Mouse (Mus musculus) brain, embryonic 18.5 days (tissue): ENCODE results near the gene Ppef2.

Source experiments
- DNase-seq: peaks from one replicate; pipeline ENCODE4 v3.0.0-alpha.2; 2012; ENCODE audit warnings: low read depth, low spot score

The Ppef2 gene

GRCm38 (mm10) chr5:92239333-92240232 lies 16.5 kb downstream of the Ppef2 start:
- DNase-seq, result no peak

- no peak for DNase-seq
Measured at GRCm38 (mm10) chr5:92234939-92235557, 21.0 kb downstream of the Ppef2 start.

- no peak for DNase-seq
Measured at GRCm38 (mm10) chr5:92233366-92233765, 22.7 kb downstream of the Ppef2 start.

GRCm38 (mm10) chr5:92231836-92232235 lies 24.2 kb downstream of the Ppef2 start:
- DNase-seq, result no peak

- no peak for DNase-seq
Measured at GRCm38 (mm10) chr5:92230306-92230705, 25.8 kb downstream of the Ppef2 start.

GRCm38 (mm10) chr5:92229514-92229913 lies 26.6 kb downstream of the Ppef2 start:
- DNase-seq, result no peak

GRCm38 (mm10) chr5:92228776-92229175 lies 27.3 kb downstream of the Ppef2 start:
- DNase-seq, result no peak

- DNase-seq, result no peak
Measured at GRCm38 (mm10) chr5:92227782-92228181, 28.3 kb downstream of the Ppef2 start.

- DNase-seq, result no peak
Measured at GRCm38 (mm10) chr5:92220287-92220902, 35.7 kb downstream of the Ppef2 start.

- no peak for DNase-seq
Measured at GRCm38 (mm10) chr5:92219826-92220225, 36.3 kb downstream of the Ppef2 start.

GRCm38 (mm10) chr5:92218915-92219793 lies 36.9 kb downstream of the Ppef2 start:
- DNase-seq, result no peak

GRCm38 (mm10) chr5:92215308-92215707 lies 40.8 kb downstream of the Ppef2 start, which contains the start of gene U90926:
Gene U90926, minus strand, starts transcription at chr5:92215408.
- DNase-seq, result no peak

GRCm38 (mm10) chr5:92212231-92212630 lies 43.8 kb downstream of the Ppef2 start:
- DNase-seq, result no peak

GRCm38 (mm10) chr5:92210205-92210604 lies 45.9 kb downstream of the Ppef2 start:
- no peak for DNase-seq

GRCm38 (mm10) chr5:92206121-92206520 lies 50.0 kb downstream of the Ppef2 start:
- DNase-seq, result no peak

GRCm38 (mm10) chr5:92205706-92206105 lies 50.4 kb downstream of the Ppef2 start:
- no peak for DNase-seq

GRCm38 (mm10) chr5:92205184-92205583 lies 50.9 kb downstream of the Ppef2 start:
- DNase-seq, result no peak

GRCm38 (mm10) chr5:92204162-92205036 lies 51.7 kb downstream of the Ppef2 start:
- no peak for DNase-seq

- DNase-seq, result no peak
Measured at GRCm38 (mm10) chr5:92198266-92198665, 57.8 kb downstream of the Ppef2 start.
